Mouse (Mus musculus): ENCODE measurements around the gene Ewsr1.

Ewsr1 gene

DNA sequence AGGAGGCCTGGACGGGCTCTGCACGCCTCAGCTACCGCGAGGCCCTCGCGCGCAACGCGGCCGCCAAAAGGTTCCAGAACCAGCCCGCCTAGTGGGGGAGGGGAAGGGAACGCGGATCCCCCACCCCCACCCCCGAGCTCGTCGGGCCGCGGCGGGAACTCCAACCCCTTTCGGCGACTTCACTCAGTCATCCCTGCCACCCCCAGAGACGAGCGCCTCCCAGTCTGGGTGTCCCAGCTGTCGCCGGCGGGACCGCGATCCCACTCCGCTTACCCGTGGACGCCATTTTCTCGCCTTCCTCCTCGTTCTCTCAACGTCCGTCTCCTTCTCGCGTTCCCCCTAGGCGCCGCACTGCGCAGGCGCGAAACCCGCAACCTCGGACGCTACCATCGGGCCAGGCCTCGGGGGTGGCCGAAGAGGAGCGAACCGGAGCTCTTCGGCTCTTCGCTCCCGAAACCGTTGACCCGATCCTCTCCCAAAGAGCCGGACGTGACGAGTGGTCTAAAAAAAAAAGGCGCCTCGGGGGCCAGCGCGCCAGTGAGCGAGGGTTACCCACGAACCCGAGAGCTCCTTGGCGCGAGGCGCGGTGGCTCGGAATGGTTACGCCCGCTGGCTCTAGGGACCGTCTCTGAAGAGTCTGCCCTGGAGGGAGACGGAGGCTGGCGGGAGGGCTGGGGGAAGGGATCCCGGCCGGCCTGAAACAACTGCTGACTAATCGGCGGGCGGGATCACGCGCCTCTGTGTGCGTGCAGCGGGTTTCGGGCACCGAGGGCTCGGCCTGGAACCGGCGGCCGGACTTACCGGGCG lies at the start of gene Ewsr1, which contains the start of gene Rhbdd3:
Gene Ewsr1, minus strand, starts transcription at position 531 of the 807 bp plus-strand sequence.
Gene Rhbdd3, plus strand, starts transcription at position 191 of the 807 bp plus-strand sequence.
- DNase-seq (ENCODE audit: low spot score), result peak; percentile 99

DNA sequence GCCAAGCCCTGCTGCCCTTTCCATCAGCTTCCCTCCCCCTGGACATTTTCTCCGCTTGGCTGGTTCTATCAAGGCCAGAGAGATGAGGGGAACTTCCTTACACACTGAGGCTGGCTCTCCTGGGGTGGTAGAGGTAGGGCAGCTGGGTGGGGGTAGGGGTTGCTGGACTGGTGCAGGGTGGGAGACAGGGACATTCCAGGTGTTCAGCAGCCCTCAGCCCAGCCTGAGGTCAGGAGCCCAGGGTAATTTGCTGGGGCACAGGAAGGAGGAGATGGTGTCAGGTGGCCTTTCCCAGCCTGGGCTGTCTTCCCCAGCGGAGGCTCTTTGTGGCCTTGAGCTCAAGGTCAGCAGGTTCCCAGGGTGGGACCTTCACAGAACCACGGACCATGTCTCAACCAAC lies 46.5 kb upstream of the Ewsr1 start:
- no peak for DNase-seq (ENCODE audit: low spot score)

DNA sequence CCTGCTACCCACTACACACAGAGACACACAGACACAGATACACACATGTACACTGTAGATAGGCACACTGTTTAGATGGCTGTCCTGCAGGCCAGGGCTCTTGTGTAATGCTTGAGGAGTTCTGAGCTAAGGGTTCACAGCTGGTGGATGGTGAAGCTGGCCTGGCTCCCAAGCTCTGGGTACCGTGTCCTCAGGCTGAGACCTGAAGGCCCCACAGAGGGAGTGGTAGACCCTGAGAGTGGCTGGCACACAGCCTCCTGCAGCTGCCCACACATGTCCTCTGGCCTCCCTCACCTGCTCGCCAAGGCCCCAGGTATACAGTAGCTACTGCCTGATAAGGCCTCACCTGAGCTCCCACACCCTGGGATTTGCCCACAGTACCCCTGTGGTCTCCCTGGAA lies 42.9 kb upstream of the Ewsr1 start:
- no peak for DNase-seq (ENCODE audit: low spot score)

DNA sequence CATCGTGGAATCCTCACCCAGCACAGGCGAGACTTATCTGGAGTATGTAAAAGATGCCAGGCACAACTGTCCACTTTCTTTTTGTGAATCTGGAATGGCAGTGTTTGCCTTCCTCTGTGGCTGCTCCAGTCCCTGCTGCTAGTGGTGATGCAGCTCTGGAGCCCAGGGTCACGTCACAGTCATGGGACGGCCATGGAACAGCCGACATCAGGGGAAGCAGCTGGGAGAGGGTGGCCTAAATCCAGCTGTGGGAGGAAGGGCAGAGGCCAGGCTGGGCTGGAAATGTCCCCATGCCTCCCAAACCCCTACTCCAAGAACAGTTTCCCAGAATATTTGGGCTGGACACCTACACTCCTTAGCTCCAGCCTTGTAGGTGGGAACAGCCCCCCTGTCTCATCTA lies 42.2 kb upstream of the Ewsr1 start:
- peak; percentile 70 for DNase-seq (ENCODE audit: low spot score)

DNA sequence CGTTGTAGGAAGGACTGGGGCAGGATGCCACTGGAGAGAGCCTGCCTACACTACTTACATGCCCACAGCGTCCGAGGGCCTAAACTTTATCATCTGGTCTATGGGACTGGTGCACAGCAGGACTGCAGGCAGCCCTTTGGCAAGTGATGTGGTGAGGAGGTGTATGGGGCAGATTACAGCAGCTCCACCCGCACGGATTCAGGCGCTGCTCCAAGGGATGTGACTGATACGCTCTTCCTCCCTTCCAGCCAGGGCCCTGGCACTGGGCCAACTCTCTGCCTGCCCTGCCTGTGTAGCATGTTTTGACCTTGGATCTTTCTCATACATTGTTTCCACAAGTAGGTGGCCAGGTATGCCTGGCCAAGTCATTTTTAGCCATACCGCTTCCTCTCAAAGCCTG lies 41.6 kb upstream of the Ewsr1 start:
- DNase-seq (ENCODE audit: low spot score), result peak; percentile 85

DNA sequence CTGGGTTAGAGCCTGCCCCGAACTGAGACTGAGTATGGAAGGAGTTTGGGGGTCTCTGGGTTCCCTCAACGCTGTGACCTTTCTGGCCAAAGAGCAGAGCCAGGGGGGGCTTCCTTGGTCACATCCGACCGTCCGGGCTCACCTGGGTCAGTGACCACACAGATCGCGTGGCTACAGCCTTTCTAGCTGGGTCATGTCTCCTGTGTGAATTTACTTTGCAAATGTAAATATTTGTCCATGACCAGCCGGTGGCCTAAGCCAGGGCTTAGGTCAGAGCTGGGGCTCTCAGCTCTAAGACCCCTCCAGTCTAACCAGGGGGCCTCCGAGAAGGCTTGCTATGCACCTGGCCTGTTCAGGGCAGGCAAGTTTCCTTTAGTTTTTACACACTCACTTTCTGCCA lies 40.3 kb upstream of the Ewsr1 start:
- no peak for DNase-seq (ENCODE audit: low spot score)

DNA sequence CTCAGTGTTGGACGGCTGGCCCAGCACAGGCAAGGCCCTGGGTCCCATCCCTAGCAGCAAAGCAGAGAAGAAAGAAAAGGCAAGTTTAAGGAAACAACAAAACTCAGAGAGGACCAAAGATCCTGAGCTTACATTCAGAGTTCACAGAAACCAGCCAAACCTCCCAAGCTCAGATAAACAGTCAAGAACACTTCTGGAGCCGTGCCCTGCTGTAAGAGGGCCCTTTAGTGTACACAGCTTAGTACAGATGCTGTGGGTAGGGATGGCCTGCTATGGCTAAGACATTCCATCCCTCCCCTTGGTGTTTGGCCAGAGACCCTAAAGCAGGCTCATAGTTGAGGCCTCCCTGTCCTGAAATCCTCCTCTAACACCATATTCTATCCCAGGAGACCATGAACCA lies 39.6 kb upstream of the Ewsr1 start:
- DNase-seq (ENCODE audit: low spot score), result no peak

DNA sequence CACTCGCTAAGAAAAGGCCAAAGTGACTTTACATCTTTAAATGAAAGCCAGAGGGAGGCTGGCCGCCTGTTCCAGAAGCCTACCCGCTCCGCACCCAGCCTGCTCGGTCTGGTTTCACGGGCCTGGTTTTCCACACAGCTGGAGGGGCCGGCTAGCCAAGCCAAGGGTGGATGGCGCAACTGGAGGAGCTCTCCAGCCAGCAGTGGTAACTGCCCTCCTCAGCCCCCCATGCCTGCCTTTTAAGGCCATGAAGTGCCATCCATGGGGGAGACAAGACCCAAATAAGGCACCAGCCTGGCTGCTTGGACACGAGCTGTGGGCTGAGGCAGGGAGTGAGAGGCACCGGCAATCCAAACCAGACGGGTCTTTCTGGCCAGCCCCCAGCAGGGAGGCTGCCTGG lies 36.8 kb upstream of the Ewsr1 start:
- DNase-seq (ENCODE audit: low spot score), result no peak

DNA sequence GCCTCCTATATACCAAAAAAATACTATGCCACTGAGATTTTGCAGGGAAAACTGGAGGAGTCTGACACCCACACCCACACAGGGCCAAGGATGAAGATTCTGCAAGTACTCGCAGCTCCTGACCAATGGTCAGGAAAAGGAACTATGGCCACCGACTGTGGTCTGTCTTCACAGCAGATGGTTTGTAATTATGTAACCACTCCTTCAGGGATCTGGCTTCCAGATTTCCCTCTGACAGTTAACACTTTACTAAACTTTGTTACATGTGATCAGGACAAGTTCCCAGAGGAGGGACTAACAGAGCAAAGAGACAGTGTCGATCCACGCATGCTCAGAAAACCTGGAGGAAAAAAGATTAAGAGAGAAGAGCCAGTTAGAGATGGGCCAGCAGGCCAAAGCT lies 33.7 kb upstream of the Ewsr1 start:
- DNase-seq (ENCODE audit: low spot score), result peak; percentile 25

DNA sequence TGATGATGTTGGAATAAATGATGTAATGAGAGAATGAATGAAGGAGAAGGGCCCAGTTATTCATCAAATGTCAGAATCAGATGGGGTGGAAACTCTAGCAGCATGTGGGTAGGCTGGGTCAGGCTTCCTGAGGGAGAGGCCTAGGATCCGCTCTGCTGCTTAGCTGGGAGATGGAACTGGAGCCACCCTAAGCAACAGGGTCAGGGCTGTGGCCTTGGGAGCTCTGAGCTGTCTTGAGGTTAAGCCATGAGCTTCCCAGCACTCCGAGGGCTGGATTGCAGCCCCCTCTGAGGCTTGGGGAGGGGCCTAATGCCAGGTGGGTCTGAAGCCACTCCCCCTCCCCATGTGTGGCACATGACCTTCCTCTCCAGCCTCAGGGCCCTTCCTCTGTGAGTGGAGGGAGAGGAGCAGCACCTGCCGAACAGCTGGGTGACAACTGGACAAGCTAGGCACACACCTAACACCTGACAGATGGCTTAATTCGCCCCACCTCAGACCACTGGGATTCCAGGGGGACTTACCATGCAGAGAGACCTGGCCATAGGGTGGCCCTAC lies 31.1 kb upstream of the Ewsr1 start:
- no peak for DNase-seq (ENCODE audit: low spot score)

DNA sequence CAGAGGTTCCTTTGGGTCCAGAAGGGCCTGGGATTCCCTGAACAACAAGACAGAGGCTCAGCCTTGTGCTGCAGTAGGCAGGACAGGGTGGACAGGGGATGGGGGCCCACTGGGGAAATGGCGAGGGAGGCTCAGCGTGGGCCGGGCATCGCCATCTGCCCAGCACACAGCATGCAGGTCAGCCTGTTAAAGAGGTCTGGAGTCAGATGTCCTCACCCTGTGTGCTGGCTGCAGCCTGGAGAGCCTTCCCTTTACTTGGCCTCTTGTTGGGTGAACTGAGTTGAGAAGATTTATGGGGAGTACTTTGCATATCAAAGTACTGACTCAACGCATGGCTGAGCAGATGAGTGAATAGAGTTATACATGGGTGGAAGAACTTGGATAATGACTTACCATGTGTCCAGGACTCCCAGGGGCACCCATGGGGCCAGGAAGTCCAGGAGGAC lies 30.0 kb upstream of the Ewsr1 start:
- DNase-seq (ENCODE audit: low spot score), result peak; percentile 39

DNA sequence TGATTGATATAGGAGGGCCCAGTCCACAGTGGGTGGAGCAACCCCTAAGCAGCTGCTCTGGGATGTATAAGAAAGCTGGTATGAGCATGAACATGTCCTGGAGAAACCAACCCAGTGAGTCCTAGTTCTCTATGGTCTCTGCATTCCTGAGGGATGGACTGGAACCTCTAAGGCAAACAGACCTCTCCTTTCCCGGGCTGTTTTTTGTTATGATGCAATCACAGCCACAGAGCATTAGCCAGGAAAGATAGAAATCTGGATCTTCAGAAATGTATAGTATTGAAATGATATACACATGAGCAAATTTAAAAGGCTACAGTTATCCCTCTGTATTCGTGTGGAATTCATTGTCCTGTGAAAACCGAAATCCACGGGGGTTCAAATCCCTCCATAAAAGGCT lies 26.6 kb upstream of the Ewsr1 start:
- no peak for DNase-seq (ENCODE audit: low spot score)

DNA sequence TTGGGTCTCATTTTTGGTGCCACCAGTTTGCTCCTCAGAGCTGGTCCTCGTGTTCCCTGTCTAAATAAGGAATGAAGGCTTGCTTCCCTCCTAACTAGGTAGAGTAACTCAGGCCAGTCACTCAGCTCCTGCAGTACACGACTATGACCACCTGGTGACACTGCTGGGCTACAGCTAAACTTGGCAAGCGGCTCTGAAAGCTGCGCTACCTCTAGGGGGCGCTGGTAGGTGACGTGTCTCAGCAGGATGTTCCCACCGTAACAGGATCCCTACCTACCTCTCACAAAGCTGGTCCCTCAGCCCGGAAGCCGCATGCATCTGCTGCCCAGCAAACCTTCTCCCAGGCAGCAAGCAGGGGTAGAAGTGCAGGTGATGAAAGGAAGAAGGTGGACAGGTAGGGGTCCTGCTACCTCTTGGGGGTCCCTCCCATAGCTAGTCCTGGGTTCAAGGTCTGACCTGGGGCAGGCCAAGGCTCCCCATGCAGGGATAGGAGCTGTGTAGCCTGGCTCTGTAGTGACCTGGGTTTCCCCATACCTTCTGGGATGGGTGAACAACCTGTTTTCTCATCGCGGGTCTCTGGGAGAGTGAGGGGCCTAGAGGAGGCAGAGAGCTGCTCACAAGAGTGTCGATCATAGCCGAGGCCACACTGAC lies 16.0 kb upstream of the Ewsr1 start:
- DNase-seq (ENCODE audit: low spot score), result peak; percentile 94

DNA sequence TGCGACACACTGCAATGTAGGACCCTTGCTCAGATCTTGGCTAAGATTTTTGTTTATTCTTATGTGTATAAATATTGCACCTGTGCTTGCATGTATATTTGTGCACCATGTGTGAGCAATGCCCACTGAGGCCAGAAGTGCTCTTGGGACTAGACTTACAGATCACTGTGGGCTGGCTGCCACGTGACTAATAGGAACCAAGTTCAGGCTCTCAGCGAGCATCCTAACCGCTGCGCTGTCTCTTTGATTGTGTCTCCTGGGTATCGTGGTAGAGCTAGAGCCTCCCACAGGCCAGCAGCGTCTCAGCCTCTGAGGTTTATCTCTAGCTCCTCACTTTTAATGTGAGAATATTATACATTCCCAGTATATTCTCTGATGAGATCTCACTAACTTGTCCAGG lies 14.6 kb upstream of the Ewsr1 start:
- DNase-seq (ENCODE audit: low spot score), result no peak

DNA sequence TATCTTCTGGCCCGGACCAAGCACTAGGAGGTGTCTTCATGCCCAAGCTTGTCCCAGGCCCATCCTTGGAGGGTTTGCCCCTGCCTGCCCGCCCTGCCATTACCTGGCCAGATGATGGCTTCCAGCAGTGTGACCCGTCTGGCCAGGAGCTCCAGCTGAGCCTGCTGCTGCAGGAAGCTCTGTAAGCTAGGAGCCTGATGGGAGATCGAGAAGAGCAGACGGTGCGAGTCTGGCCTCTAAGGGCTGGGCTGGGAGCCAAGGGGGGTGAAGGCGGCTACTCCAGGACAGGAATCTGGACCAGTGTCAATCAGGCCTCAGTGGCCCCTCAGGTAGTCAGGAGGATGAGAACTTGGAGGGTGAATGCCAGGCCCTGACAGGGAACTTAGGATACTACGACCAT lies 10.4 kb upstream of the Ewsr1 start:
- peak; percentile 50 for DNase-seq (ENCODE audit: low spot score)

DNA sequence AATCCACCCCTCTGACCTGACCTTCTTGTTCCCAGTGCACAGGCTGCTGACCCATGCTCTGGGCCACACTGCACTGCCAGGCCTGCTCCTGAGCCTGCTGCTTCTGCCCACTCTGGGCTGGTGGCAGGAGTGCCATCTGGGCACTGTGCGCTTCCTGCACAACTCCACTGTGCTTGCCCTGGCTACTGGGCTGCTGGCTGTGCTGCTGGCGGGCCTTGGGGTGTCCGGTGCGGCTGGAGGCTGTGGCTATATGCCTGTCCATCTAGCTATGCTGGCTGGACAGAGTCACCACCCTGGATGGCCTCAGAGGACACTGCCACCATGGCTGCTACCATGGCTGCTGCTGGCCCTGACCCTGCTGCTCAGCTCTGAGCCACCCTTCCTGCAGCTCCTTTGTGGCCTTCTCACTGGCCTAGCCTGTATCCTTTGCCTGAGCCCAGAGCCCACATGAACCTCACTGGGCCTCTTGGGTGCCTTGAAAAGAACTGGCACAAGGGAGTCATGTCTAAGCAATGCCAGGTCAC lies 5.0 kb upstream of the Ewsr1 start:
- DNase-seq (ENCODE audit: low spot score), result no peak

DNA sequence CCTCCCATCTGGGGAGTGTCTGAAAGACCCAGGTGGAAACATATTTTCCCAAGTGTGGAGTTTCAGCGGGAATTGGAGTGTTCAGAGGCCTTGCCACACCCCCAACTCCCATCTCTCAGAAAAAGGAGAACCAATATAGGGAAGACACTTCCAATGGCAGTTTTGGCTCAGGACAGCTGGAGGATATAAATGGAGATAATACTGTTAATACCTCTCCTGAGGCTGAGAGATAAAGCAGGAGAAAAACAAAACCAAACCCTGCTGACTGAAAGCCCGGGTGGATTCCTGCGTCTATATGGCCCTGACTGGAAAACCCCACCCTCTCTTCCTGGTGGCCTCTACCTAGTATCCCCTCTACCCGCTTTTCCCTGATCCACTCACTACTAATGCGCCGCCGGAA lies 3.3 kb upstream of the Ewsr1 start:
- DNase-seq (ENCODE audit: low spot score), result no peak

DNA sequence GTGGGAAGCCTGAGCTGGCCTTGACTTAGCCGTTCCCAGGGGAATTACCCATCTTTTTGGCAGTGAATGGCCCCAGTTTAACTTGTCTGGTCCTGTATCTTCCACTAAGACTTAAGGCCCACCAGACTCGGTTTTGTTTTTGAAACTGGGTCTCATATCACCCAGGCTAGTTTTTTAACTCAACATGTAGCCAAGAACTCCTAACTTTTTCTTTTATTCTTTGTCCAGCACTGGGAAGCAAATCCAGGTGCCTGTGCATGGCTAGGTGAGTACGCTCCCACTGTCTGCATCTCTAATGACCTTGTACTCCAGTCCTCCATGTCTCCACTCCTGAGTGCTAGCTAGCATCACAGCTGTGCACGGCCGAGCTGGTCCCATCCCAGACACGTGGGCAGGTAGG lies 2.6 kb upstream of the Ewsr1 start:
- DNase-seq (ENCODE audit: low spot score), result peak; percentile 40

DNA sequence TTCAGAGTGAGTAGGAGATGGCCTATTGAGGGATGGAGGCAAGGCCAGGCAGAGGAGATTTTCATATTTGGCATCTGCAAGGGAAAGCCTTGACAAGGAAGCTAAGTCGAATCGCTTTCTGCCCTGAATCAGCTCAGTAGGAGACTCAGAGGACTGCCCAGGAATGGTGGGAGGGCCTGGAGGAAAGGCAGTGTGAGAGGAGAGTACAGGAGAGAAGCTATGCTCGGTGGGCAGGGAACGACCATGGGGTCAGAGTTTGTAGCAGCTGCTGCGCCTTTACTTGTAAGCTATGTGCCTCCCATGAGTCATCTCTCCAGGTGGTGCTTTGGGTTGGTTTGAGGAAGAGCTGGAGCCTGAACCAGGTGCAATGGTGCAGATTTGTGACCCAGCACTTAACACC lies 1.7 kb upstream of the Ewsr1 start:
- no peak for DNase-seq (ENCODE audit: low spot score)

DNA sequence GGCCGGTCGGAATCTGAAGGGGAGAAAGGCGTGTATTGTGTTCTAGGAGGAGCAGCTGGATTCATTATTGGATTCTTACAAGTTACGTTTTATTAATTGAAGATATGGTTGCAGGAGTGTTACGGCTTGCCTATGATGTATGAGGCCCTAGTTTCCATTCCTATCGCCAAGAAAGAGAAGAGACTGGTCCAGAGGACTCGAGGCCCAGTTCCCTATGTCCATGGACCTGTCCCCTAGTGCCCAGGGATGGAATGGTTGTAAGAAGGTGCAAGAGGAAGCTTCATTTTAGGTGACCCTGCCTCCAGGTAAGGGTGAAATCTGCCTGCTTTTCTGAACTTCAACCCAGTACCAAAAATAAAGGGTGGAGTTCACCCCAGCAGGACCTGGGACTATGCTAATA lies 1.2 kb upstream of the Ewsr1 start:
- DNase-seq (ENCODE audit: low spot score), result peak; percentile 64

DNA sequence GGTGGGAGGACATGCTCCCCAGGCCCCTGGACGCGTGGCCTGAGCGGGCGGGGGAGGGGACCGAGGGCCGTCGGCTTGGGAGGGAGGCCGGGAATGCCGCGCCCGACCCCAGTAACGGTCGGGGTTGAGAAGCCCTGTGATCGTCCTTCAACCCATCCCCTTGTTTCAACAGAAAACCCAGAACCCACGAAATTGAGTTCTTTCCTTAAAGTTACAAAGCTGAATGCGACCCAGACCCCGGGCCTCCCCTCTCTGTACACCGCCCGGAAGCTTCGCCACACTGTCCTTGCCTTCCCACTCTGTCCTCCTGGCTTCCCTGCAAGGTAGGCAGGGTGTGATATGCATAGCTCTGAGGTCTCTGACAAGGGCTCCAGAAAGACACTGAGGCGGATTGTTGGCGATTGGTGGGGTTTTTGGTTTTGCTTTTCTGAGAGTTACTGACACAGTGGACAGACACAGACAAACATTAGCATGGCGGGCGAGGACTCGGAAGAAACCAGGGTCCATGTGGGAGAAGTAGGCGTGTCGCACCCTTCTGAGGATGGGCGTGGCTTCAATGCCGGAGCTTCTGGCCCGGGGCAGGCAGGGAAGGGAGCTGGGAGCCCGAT lies 614 bp upstream of the Ewsr1 start:
- DNase-seq (ENCODE audit: low spot score), result peak; percentile 92

DNA sequence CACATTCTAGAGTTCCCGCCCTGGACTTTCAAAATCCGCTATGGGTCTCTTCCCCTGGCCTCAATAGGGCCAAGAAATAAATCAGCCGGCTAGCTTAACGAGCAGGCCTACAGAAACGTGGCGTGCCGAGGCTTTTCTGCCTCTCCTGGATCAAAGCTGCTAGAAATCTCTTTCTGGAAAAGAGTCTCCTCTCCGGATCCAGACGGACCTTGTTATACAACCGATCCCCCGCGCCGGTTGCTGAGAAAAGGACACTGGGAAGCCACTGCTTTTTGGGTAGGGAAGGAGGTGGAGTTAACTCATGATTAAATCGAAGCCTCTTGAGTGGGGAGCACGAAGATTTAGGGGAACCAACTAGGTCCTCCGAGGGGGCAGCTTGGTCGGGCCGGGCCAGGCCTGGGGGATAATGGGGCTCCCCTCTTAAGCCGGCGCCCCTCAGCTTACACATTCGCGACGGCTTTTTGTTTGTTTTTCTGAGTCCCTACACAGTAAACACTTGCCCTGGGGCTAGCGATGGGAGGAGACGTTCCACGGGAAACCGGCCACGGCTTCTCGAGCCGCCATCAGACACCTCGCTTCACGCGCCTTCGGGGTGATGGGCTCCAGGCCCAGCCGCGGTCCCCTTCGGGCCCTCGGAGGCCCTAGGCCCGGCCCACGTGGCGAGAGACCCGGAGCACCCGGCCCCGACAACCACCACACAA lies 881 bp downstream of the Ewsr1 start:
- DNase-seq (ENCODE audit: low spot score), result peak; percentile 72
